Mouse (Mus musculus) liver, embryonic 13.5 days (tissue): ENCODE measurements at regions not wholly inside any gene's neighbourhood (a gene's known extent, or its start where the extent isn't known, plus 50 kb on each side); places are given as distances from the start of the nearest gene placed in this dataset.

Source experiments
- ATAC-seq: fragments of 200-750 bp; cut with Nextera tagmentation; 2 replicates; pipeline ENCODE4 v1.8.0; 2017; ENCODE audit warnings: low read depth, mild to moderate bottlenecking, moderate number of reproducible peaks, moderate library complexity
- DNase-seq: peaks from one replicate; pipeline ENCODE4 v3.0.0; 2022
- H3K27ac ChIP-seq: fragments of 300-500 bp; sonication (generic); 2 replicates; pipeline ENCODE4 v1.5.1; 2015; ENCODE audit warnings: moderate library complexity, mild to moderate bottlenecking, inconsistent platforms
- H3K27me3 ChIP-seq: fragments of 300-500 bp; sonication (generic); 2 replicates; pipeline ENCODE4 v1.6.1; 2015; ENCODE audit warnings: mild to moderate bottlenecking, inconsistent platforms
- H3K36me3 ChIP-seq: fragments of 300-500 bp; sonication (generic); 2 replicates; pipeline ENCODE4 v1.6.1; 2015; ENCODE audit warnings: mild to moderate bottlenecking, inconsistent platforms
- H3K4me1 ChIP-seq: fragments of 300-500 bp; sonication (generic); replicated peaks from 2 replicates; pipeline ENCODE4 v1.6.1; 2015; ENCODE audit warnings: inconsistent platforms
- H3K4me2 ChIP-seq: fragments of 300-500 bp; sonication (generic); 2 replicates; pipeline ENCODE4 v1.6.1; 2015; ENCODE audit warnings: inconsistent platforms, mild to moderate bottlenecking, moderate library complexity
- H3K4me3 ChIP-seq: fragments of 300-500 bp; sonication (generic); replicated peaks from 2 replicates; pipeline ENCODE4 v1.5.1; 2015; ENCODE audit warnings: mild to moderate bottlenecking, inconsistent platforms
- H3K9ac ChIP-seq: fragments of 300-500 bp; sonication (generic); 2 replicates; pipeline ENCODE4 v1.6.1; 2015; ENCODE audit warnings: mild to moderate bottlenecking, inconsistent platforms
- H3K9me3 ChIP-seq: fragments of 300-500 bp; sonication (generic); replicated peaks from 2 replicates; pipeline ENCODE4 v1.6.1; 2016; ENCODE audit warnings: inconsistent platforms
- WGBS: fragments of 180-500 bp; shearing (Covaris S2); methylation state at CpG from one replicate; pipeline ENCODE4 v1.1.7; 2015; ENCODE audit not compliant: insufficient replicate concordance; 5-methylcytosine and 5-hydroxymethylcytosine counted together

GRCm38 (mm10) chr4:99503221-99503744, 152.8 kb upstream of the Foxd3 start:
- Histone ChIP-seq H3K4me1 (no peaks in the 10 kb centered on the region), H3K4me2 (no peak overlapping the region), H3K27me3 (no peaks in the 10 kb centered on the region), H3K27ac (no peak overlapping the region), H3K4me3 (no peak overlapping the region), H3K9me3 (no peaks in the 10 kb centered on the region), H3K36me3 (no peaks in the 10 kb centered on the region), H3K9ac (no peak overlapping the region)
- 75% methylated on average over 10 of the region's 10 CpGs for WGBS
- DNase-seq (no peak), ATAC-seq (no peak)

- Histone ChIP-seq H3K4me1 (no peaks in the 10 kb centered on the region), H3K27me3 (no peaks in the 10 kb centered on the region), H3K27ac (no peak overlapping the region), H3K9me3 (no peaks in the 10 kb centered on the region), H3K4me3 (no peak overlapping the region), H3K9ac (no peak overlapping the region), H3K36me3 (no peaks in the 10 kb centered on the region), H3K4me2 (no peak overlapping the region)
- ATAC-seq (no peak), DNase-seq (no peak)
- WGBS = 62% methylated on average over 6 of the region's 6 CpGs
Measured at GRCm38 (mm10) chr4:99511993-99512392, 144.1 kb upstream of the Foxd3 start.

- WGBS = 61% methylated on average over 3 of the region's 3 CpGs
- no peak for ATAC-seq
- H3K36me3 ChIP-seq = no peaks in the 10 kb centered on the region
- H3K9ac ChIP-seq = no peak overlapping the region
- H3K4me1 ChIP-seq = no peaks in the 10 kb centered on the region
- no peak for DNase-seq
- no peaks in the 10 kb centered on the region for H3K9me3 ChIP-seq
- H3K4me2 ChIP-seq = no peak overlapping the region
- no peak overlapping the region for H3K4me3 ChIP-seq
- no peak overlapping the region for H3K27ac ChIP-seq
- no peaks in the 10 kb centered on the region for H3K27me3 ChIP-seq
Measured at GRCm38 (mm10) chr4:99516883-99517282, 139.2 kb upstream of the Foxd3 start.

GRCm38 (mm10) chr4:99527441-99527840, 128.7 kb upstream of the Foxd3 start:
- Histone ChIP-seq H3K4me2 (no peak overlapping the region), H3K27me3 (no peaks in the 10 kb centered on the region), H3K4me1 (no peaks in the 10 kb centered on the region), H3K9me3 (no peaks in the 10 kb centered on the region), H3K36me3 (no peaks in the 10 kb centered on the region), H3K4me3 (no peak overlapping the region), H3K27ac (no peak overlapping the region), H3K9ac (no peak overlapping the region)
- DNase-seq (no peak), ATAC-seq (no peak)
- 74% methylated on average over 12 of the region's 12 CpGs for WGBS

- Histone ChIP-seq H3K27ac (no peak overlapping the region), H3K4me3 (no peak overlapping the region), H3K4me2 (no peak overlapping the region), H3K36me3 (no peaks in the 10 kb centered on the region), H3K9ac (no peak overlapping the region), H3K27me3 (no peaks in the 10 kb centered on the region), H3K9me3 (no peaks in the 10 kb centered on the region), H3K4me1 (no peaks in the 10 kb centered on the region)
- 46% methylated on average over 6 of the region's 6 CpGs for WGBS
- ATAC-seq (no peak), DNase-seq (no peak)
Measured at GRCm38 (mm10) chr4:99544014-99544413, 112.1 kb upstream of the Foxd3 start.

GRCm38 (mm10) chr4:99545742-99546141, 110.4 kb upstream of the Foxd3 start:
- ATAC-seq (no peak), DNase-seq (no peak)
- Histone ChIP-seq H3K36me3 (no peaks in the 10 kb centered on the region), H3K27me3 (no peaks in the 10 kb centered on the region), H3K4me3 (no peak overlapping the region), H3K4me2 (no peak overlapping the region), H3K27ac (no peak overlapping the region), H3K9me3 (no peaks in the 10 kb centered on the region), H3K4me1 (no peaks in the 10 kb centered on the region), H3K9ac (no peak overlapping the region)
- WGBS = 27% methylated on average over 3 of the region's 3 CpGs

GRCm38 (mm10) chr4:99557963-99558362, 98.1 kb upstream of the Foxd3 start:
- Histone ChIP-seq H3K36me3 (no peaks in the 10 kb centered on the region), H3K9me3 (no peaks in the 10 kb centered on the region), H3K4me3 (no peak overlapping the region), H3K27me3 (peaks cover 18% of the 10 kb centered on the region), H3K9ac (no peak overlapping the region), H3K4me1 (no peaks in the 10 kb centered on the region), H3K27ac (no peak overlapping the region), H3K4me2 (no peak overlapping the region)
- no peak for DNase-seq
- no peak for ATAC-seq
- WGBS = 41% methylated on average over 5 of the region's 5 CpGs

- Histone ChIP-seq H3K4me1 (no peaks in the 10 kb centered on the region), H3K27ac (no peak overlapping the region), H3K27me3 (peaks cover 18% of the 10 kb centered on the region), H3K4me3 (no peak overlapping the region), H3K4me2 (no peak overlapping the region), H3K9me3 (no peaks in the 10 kb centered on the region), H3K36me3 (no peaks in the 10 kb centered on the region), H3K9ac (no peak overlapping the region)
- WGBS = 24% methylated on average over 8 of the region's 8 CpGs
- ATAC-seq (no peak), DNase-seq (no peak)
Measured at GRCm38 (mm10) chr4:99560604-99561003, 95.5 kb upstream of the Foxd3 start.

- H3K27me3 ChIP-seq = peaks cover 18% of the 10 kb centered on the region
- no peaks in the 10 kb centered on the region for H3K9me3 ChIP-seq
- H3K4me1 ChIP-seq = no peaks in the 10 kb centered on the region
- no peak overlapping the region for H3K4me2 ChIP-seq
- H3K36me3 ChIP-seq = no peaks in the 10 kb centered on the region
- ATAC-seq (no peak), DNase-seq (no peak)
- no peak overlapping the region for H3K9ac ChIP-seq
- no peak overlapping the region for H3K4me3 ChIP-seq
- H3K27ac ChIP-seq = no peak overlapping the region
- 7% methylated on average over 6 of the region's 6 CpGs for WGBS
Measured at GRCm38 (mm10) chr4:99561506-99561937, 94.6 kb upstream of the Foxd3 start.

GRCm38 (mm10) chr4:99565401-99565800, 90.7 kb upstream of the Foxd3 start:
- H3K4me2 ChIP-seq = no peak overlapping the region
- DNase-seq (no peak), ATAC-seq (no peak)
- no peaks in the 10 kb centered on the region for H3K9me3 ChIP-seq
- H3K36me3 ChIP-seq = no peaks in the 10 kb centered on the region
- H3K4me1 ChIP-seq = no peaks in the 10 kb centered on the region
- 73% methylated on average over 9 of the region's 9 CpGs for WGBS
- peaks cover 18% of the 10 kb centered on the region for H3K27me3 ChIP-seq
- H3K9ac ChIP-seq = no peak overlapping the region
- no peak overlapping the region for H3K4me3 ChIP-seq
- no peak overlapping the region for H3K27ac ChIP-seq

GRCm38 (mm10) chr4:99572841-99573642, 83.1 kb upstream of the Foxd3 start:
- H3K4me1 ChIP-seq = no peaks in the 10 kb centered on the region
- no peak overlapping the region for H3K4me3 ChIP-seq
- ATAC-seq = no peak
- H3K9me3 ChIP-seq = no peaks in the 10 kb centered on the region
- no peak overlapping the region for H3K27ac ChIP-seq
- peak overlapping the region; percentile 11; the same call in 1 of the 2 replicates for H3K4me2 ChIP-seq
- no peak overlapping the region for H3K9ac ChIP-seq
- peaks cover 22% of the 10 kb centered on the region for H3K27me3 ChIP-seq
- WGBS = 7% methylated on average over 33 of the region's 33 CpGs
- DNase-seq = no peak
- H3K36me3 ChIP-seq = no peaks in the 10 kb centered on the region

GRCm38 (mm10) chr4:99574021-99574531, 82.0 kb upstream of the Foxd3 start:
- 52% methylated on average over 11 of the region's 11 CpGs for WGBS
- no peaks in the 10 kb centered on the region for H3K4me1 ChIP-seq
- ATAC-seq = no peak
- DNase-seq = no peak
- H3K27me3 ChIP-seq = peaks cover 22% of the 10 kb centered on the region
- H3K4me2 ChIP-seq = no peak overlapping the region
- no peaks in the 10 kb centered on the region for H3K9me3 ChIP-seq
- H3K27ac ChIP-seq = no peak overlapping the region
- H3K9ac ChIP-seq = no peak overlapping the region
- no peaks in the 10 kb centered on the region for H3K36me3 ChIP-seq
- H3K4me3 ChIP-seq = no peak overlapping the region
